Mouse (Mus musculus): Measurements from ENCODE around the gene Gm21992. TPM values are rescaled to one million over a fixed set of nuclear protein-coding genes. Genes with fewer than 3 reads are reported as not detected.

The Gm21992 gene
- polyA plus RNA-seq, 1 experiment: not detected

DNA sequence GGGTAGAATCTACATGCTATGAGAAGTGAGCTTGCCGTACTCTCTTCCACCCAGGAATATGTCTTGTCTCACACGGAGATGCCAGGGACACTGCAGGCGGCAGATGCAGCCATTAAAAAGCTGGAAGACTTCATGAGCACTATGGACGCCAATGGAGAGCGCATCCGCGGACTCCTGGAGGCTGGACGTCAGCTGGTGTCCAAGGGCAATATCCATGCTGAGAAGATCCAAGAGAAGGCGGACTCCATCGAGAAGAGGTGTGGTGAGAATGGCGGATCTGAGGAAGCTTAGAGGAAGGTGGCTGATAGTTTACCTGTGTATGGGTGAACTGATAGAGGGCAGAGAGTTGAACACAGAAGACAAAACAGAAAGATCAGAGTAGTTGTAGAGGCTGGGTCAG, 72.4 kb downstream of the Gm21992 start:
- H3K4me3 ChIP-seq (ENCODE audit: insufficient read depth, low read depth, low read length): no peak overlapping the region
- 93% methylated on average over 11 of the region's 11 CpGs for WGBS
- TF ChIP-seq CTCF (IDR thresholded peaks at IDR 0.05; ENCODE audit: insufficient read depth, low read depth, low read length) (no peak), POLR2A (IDR thresholded peaks at IDR 0.05; ENCODE audit: insufficient read depth, low read depth, low read length) (no peak)
- H3K4me1 ChIP-seq (ENCODE audit: control insufficient read depth, insufficient read depth, low read length): peaks cover 18% of the 10 kb centered on the region
- no peak overlapping the region for H3K27ac ChIP-seq (ENCODE audit: insufficient read depth, low read depth, low read length)

DNA sequence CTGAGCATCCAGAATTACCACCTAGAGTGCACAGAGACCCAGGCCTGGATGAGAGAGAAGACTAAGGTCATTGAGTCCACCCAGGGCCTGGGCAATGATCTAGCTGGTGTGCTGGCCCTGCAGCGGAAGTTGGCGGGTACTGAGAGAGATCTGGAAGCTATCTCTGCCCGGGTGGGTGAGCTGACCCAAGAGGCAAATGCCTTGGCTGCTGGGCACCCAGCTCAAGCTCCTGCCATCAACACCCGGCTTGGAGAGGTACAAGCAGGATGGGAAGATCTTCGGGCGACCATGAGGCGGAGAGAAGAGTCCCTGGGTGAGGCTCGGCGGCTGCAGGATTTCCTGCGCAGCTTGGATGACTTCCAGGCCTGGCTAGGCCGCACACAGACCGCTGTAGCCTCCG, 73.5 kb downstream of the Gm21992 start:
- TF ChIP-seq POLR2A (IDR thresholded peaks at IDR 0.05; ENCODE audit: insufficient read depth, low read depth, low read length) (no peak), CTCF (IDR thresholded peaks at IDR 0.05; ENCODE audit: insufficient read depth, low read depth, low read length) (no peak)
- 84% methylated on average over 13 of the region's 13 CpGs for WGBS
- no peak overlapping the region for H3K27ac ChIP-seq (ENCODE audit: insufficient read depth, low read depth, low read length)
- H3K4me3 ChIP-seq (ENCODE audit: insufficient read depth, low read depth, low read length): no peak overlapping the region
- peaks cover 18% of the 10 kb centered on the region for H3K4me1 ChIP-seq (ENCODE audit: control insufficient read depth, insufficient read depth, low read length)

DNA sequence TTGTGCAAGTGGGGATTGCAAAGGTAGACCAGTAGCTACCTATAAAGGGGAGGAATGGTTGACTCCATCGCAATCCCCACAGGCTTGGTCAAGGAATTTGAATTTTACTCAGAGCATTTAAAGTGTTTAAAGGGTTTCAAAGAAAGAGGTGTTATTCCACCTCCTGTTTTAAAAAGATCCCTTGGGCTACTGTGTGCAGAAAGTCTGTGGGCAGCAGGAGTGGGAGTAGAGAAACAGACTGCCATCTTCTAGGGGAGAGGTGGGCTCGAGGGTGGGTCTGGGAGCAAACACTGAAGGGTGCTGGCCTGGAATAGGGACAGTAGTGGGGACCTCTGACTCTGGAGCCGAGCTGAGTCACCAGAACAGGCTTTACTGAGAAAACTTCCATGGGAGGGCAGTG, 78.4 kb downstream of the Gm21992 start:
- 78% methylated on average over 3 of the region's 3 CpGs for WGBS
- H3K27ac ChIP-seq (ENCODE audit: insufficient read depth, low read depth, low read length): no peak overlapping the region
- peaks cover 5% of the 10 kb centered on the region; the same call in 1 of the 2 replicates for H3K4me1 ChIP-seq (ENCODE audit: control insufficient read depth, insufficient read depth, low read length)
- TF ChIP-seq CTCF (IDR thresholded peaks at IDR 0.05; ENCODE audit: insufficient read depth, low read depth, low read length): no peak
- no peak for TF ChIP-seq POLR2A (IDR thresholded peaks at IDR 0.05; ENCODE audit: insufficient read depth, low read depth, low read length)
- no peak overlapping the region for H3K4me3 ChIP-seq (ENCODE audit: insufficient read depth, low read depth, low read length)

DNA sequence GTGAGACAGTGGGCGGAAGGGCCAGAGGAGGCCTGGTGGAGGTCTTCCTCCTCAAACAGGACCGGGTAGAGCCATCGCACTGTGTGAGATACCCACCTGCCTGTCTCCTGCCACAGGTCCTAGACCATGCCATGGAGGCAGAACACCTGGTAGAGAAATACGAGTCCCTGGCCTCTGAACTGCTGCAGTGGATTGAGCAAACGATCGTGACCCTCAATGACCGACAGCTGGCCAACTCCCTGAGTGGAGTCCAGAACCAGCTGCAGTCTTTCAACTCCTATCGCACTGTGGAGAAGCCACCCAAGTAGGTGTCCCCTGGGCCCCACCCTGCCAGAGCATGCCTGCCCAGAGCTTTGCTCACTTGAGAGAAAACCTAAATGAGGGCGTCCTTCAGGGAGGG, 82.2 kb downstream of the Gm21992 start:
- no peak for TF ChIP-seq CTCF (IDR thresholded peaks at IDR 0.05; ENCODE audit: insufficient read depth, low read depth, low read length)
- Histone ChIP-seq H3K4me3 (ENCODE audit: insufficient read depth, low read depth, low read length) (no peak overlapping the region), H3K27ac (ENCODE audit: insufficient read depth, low read depth, low read length) (no peak overlapping the region), H3K4me1 (ENCODE audit: control insufficient read depth, insufficient read depth, low read length) (0 out of 2 replicates have a peak, but pooled peaks cover under 1% of the 10 kb centered on the region)
- 84% methylated on average over 9 of the region's 9 CpGs for WGBS

DNA sequence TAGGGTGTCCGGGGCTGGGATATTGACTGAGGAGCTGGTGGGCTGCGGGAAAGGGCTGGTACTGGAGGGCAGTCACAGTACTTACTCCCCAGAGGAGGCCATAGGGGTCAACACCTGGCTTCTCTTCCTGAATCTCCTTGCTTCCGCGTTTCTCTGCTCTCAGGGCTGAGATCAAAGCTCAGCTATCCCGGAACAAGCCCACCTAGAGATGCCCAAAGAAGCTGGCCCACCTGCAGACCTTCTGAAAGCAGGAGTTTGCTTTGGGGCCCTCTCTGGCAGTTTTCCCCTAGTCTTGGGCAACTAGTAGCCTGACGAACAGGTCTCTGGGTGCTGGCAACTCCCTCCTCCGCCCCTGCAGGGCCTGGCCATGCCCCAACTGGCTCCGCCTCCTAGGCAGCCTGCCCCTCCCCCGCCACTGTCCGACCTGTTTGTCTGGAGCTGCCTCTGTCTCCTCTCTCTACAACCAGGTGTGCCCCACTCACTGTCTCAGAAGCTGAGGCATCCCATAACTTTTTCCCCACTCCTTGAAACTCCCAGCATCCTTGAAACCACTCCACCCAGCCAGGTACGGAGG, 90.7 kb downstream of the Gm21992 start:
- WGBS: 33% methylated on average over 11 of the region's 11 CpGs
- Histone ChIP-seq H3K4me1 (ENCODE audit: control insufficient read depth, insufficient read depth, low read length) (peaks cover 19% of the 10 kb centered on the region), H3K27ac (ENCODE audit: insufficient read depth, low read depth, low read length) (no peak overlapping the region), H3K4me3 (ENCODE audit: insufficient read depth, low read depth, low read length) (no peak overlapping the region)
- TF ChIP-seq CTCF (IDR thresholded peaks at IDR 0.05; ENCODE audit: insufficient read depth, low read depth, low read length): no peak
- TF ChIP-seq POLR2A (IDR thresholded peaks at IDR 0.05; ENCODE audit: insufficient read depth, low read depth, low read length): no peak

DNA sequence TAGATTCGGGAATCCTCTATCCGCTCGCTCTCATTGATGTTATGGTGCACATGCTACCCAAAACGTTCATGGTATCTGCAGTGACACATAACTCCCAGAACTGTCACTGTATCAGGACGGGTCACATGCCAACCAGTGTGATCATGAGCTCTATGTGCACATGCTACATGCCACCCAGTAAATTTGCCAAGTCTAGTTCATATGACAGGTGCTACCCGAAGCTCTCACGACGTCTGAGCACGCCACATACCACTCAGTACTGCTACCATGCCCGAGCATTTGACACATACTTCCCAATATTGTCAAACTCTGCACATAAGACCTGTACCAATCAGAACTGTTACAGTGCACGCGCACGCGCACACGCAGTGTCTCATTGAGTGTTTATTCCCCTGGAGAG, 91.3 kb downstream of the Gm21992 start:
- WGBS: 85% methylated on average over 15 of the region's 15 CpGs
- H3K4me1 ChIP-seq (ENCODE audit: control insufficient read depth, insufficient read depth, low read length): peaks cover 19% of the 10 kb centered on the region
- H3K27ac ChIP-seq (ENCODE audit: insufficient read depth, low read depth, low read length): no peak overlapping the region
- no peak overlapping the region for H3K4me3 ChIP-seq (ENCODE audit: insufficient read depth, low read depth, low read length)
- no peak for TF ChIP-seq CTCF (IDR thresholded peaks at IDR 0.05; ENCODE audit: insufficient read depth, low read depth, low read length)
- no peak for TF ChIP-seq POLR2A (IDR thresholded peaks at IDR 0.05; ENCODE audit: insufficient read depth, low read depth, low read length)

DNA sequence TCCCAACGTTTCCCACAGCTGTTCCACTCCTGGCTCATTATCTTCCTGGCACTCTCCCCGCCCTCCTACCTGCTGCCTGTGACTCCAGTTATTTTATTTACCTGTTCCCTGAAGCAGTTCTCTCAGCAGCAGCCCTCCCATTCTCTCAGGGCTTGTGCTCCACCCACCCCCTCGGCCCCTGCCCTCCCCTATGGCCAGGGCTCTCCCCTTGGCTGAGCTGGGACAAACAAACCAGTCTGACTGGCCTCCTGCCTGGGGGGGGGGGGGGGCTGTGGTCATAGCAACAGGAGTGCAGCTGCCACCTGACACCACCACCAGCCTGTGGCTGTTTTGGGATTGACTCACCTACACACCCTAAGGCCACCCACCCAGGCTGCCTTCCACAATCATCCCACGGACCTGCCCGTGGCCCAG, 92.1 kb downstream of the Gm21992 start:
- peaks cover 26% of the 10 kb centered on the region for H3K4me1 ChIP-seq (ENCODE audit: control insufficient read depth, insufficient read depth, low read length)
- no peak overlapping the region for H3K4me3 ChIP-seq (ENCODE audit: insufficient read depth, low read depth, low read length)
- TF ChIP-seq CTCF (IDR thresholded peaks at IDR 0.05; ENCODE audit: insufficient read depth, low read depth, low read length): no peak
- no peak for TF ChIP-seq POLR2A (IDR thresholded peaks at IDR 0.05; ENCODE audit: insufficient read depth, low read depth, low read length)
- WGBS: 26% methylated on average over 5 of the region's 5 CpGs
- H3K27ac ChIP-seq (ENCODE audit: insufficient read depth, low read depth, low read length): no peak overlapping the region

DNA sequence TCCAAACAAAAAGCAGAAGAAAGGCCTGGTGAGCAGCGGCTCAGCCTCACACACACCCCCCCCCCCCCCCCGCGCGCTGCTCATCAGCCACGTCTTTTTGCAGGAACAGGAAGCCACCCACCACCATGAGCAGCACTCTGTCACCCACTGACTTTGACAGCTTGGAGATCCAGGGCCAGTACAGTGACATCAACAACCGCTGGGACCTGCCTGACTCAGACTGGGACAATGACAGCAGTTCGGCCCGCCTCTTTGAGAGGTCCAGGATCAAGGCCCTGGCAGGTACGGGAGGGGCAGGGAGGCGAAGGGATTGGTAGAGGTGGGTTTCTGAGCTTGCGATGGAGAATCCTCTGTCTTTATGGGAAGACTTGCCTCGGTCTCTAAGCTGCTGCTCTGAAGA, 92.7 kb downstream of the Gm21992 start:
- WGBS: 46% methylated on average over 12 of the region's 12 CpGs
- H3K4me1 ChIP-seq (ENCODE audit: control insufficient read depth, insufficient read depth, low read length): peaks cover 30% of the 10 kb centered on the region
- TF ChIP-seq CTCF (IDR thresholded peaks at IDR 0.05; ENCODE audit: insufficient read depth, low read depth, low read length): no peak
- no peak for TF ChIP-seq POLR2A (IDR thresholded peaks at IDR 0.05; ENCODE audit: insufficient read depth, low read depth, low read length)
- no peak overlapping the region for H3K4me3 ChIP-seq (ENCODE audit: insufficient read depth, low read depth, low read length)
- no peak overlapping the region for H3K27ac ChIP-seq (ENCODE audit: insufficient read depth, low read depth, low read length)

DNA sequence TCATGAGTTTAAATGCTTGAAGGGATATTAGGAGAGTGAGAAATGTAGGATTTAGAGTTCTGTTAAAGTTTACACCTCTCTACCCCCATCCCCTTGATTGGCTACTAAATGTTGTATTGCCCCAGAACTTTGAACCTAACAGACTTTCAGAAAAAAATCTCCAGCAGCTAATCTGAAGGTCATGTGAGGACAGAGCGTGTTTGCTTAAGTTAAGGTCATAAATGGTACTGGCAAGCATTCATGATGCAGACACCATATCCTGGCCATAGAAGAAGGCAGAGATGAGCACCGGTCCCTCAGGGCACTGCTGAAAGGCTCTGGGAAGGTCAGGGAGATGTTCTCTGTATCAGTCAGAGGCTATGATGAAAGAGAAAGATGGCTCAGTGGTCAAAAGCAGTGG, 94.1 kb downstream of the Gm21992 start:
- H3K4me3 ChIP-seq (ENCODE audit: insufficient read depth, low read depth, low read length): no peak overlapping the region
- no peak for TF ChIP-seq POLR2A (IDR thresholded peaks at IDR 0.05; ENCODE audit: insufficient read depth, low read depth, low read length)
- no peak for TF ChIP-seq CTCF (IDR thresholded peaks at IDR 0.05; ENCODE audit: insufficient read depth, low read depth, low read length)
- WGBS: 95% methylated on average over 2 of the region's 2 CpGs
- H3K4me1 ChIP-seq (ENCODE audit: control insufficient read depth, insufficient read depth, low read length): peaks cover 31% of the 10 kb centered on the region
- H3K27ac ChIP-seq (ENCODE audit: insufficient read depth, low read depth, low read length): no peak overlapping the region

DNA sequence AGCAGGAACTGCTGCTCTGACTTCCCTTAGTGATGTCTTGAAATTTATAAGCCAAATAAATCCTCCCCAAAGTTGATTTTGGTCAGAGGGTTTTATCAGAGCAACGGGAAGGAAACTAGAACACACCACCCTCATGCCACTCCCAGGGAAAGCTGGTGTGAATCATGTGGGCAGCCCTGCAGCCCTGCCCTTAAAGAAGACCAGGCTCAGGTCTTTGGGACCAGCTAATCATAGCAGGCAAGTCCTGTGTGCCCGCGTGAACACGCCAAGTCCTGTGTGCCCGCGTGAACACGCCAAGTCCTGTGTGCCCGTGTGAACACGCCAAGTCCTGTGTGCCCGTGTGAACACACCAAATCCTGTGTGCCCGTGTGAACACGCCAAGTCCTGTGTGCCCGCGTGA, 94.7 kb downstream of the Gm21992 start:
- H3K4me1 ChIP-seq (ENCODE audit: control insufficient read depth, insufficient read depth, low read length): peaks cover 31% of the 10 kb centered on the region
- WGBS: 97% methylated on average over 14 of the region's 14 CpGs
- no peak overlapping the region for H3K27ac ChIP-seq (ENCODE audit: insufficient read depth, low read depth, low read length)
- no peak overlapping the region for H3K4me3 ChIP-seq (ENCODE audit: insufficient read depth, low read depth, low read length)
- no peak for TF ChIP-seq POLR2A (IDR thresholded peaks at IDR 0.05; ENCODE audit: insufficient read depth, low read depth, low read length)
- no peak for TF ChIP-seq CTCF (IDR thresholded peaks at IDR 0.05; ENCODE audit: insufficient read depth, low read depth, low read length)

Measured in olfactory bulb, adult 2 months (tissue).